Mouse (Mus musculus) lung, postnatal 10 days (tissue): ENCODE measurements around the gene Olfr324.

Experiments used
- DNase-seq: peaks from one replicate; pipeline ENCODE4 v3.0.0; 2021

Olfr324 gene

DNA sequence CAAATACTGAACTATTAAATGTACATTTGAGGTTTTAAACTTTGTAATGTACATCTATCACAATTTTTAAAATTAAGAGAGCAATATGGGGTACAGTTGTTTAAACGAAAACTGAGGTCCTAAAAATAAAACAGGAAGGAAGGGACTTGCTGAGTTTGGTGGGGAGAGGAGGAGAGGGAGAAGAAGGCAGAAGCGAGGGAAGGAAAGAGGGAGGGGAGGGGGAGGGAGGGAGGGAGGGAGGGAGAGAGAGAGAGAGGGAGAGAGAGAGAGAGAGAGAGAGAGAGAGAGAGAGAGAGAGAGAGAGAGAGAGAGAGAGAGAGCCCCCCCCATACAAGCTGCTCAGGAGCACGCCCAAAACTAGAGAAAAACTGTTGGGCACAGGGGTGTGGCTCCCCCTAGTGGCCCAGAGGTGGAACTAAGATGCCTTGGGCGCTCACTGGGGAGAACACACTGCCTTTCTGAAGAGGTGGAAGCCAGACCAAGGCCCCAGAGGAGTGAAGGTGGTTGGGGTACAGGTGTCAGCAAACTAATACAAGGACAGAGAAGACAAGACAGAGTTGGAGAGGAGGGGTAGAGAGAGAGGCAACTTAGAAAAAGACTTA is 41.6 kb downstream of the Olfr324 start:
- DNase-seq = peak; percentile 48

- no peak for DNase-seq
Observed at GRCm38 (mm10) chr11:58638176-58638701, 43.3 kb downstream of the Olfr324 start.

- DNase-seq = peak; percentile 6
Observed at GRCm38 (mm10) chr11:58640272-58640867, 45.5 kb downstream of the Olfr324 start, which contains the start of gene Trim58. Gene Trim58 (plus strand): TSS chr11:58640465.

GRCm38 (mm10) chr11:58641057-58641456 is 46.1 kb downstream of the Olfr324 start:
- no peak for DNase-seq

GRCm38 (mm10) chr11:58641638-58642358 is 46.9 kb downstream of the Olfr324 start:
- no peak for DNase-seq

DNA sequence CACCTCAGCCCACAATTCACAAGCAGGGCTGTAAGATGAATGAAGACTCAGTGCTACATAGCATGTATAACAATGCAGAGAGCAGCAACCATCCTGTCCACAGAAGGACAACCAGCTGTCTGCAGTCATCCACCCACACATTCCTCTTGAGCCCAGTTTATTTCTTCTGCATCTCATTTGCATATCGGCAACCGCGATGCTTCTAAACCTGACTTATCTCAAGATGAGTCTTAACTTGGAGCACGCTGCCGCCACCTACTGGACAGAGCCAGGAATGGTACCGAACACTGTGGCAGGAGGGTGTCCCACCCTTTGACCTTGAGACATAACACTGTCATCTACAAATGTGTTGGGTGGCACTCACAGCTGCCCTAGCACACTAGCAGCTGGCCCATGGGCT is 48.4 kb downstream of the Olfr324 start:
- peak; percentile 17 for DNase-seq
